ENCODE assay signal across 8 mouse cellular contexts in the genomic region with DNA sequence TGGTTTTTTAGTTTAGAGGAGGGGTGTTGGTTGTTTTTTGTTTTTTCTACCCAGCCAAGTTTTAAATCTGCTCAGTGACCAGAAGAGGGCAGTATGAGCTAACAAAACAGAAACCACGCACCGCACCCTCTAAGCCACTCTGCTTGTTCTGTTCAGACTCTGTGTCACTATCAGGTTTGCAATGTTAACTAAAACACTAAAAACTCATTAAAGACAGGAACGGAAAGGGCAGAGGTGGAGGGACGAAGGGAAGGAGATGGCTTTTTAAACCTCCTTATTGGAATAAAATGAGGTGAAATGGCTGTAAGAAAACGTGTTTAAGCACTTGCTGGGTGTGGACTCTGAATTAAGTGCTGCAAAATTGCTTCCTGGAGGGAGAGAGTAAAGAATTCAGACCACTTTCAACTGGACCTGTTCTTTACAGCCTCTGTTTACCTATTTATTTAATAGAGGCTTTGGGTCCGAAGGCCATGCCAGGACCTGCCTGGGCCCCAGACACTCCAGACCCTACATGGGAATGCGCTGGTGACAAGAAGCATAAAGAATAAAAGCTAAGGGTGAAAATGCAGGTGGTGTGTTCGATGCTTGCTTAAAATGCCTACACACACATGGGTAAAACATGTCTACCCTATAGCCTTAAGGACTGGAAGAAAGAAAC.
DNase-seq lines count a peak whose midpoint lies in the region; ATAC-seq lines count a peak whose summit lies in the region.

No protein-coding gene starts in this region.

- no peaks in the 10 kb centered on the region for H3K9me3 ChIP-seq in hindbrain, embryonic 14.5 days (ENCODE audit: control insufficient read depth, low read length)

- no peaks in the 10 kb centered on the region for H3K36me3 ChIP-seq in hindbrain, embryonic 14.5 days (replicated peaks; ENCODE audit: control insufficient read depth, insufficient read depth)

- 37% methylated on average over 8 of the region's 8 CpGs for WGBS in hindbrain, embryonic 14.5 days

- H3K4me1 ChIP-seq in hindbrain, embryonic 14.5 days (replicated peaks; ENCODE audit: control insufficient read depth, insufficient read depth, low read length) = no peaks in the 10 kb centered on the region

- peak; percentile 33 for DNase-seq in kidney, adult 18-20 months
- DNase-seq in kidney, adult 11 months = no peak
- DNase-seq in brain, adult 2 months (ENCODE audit: low read depth, low spot score) = peak; percentile 82
- DNase-seq in fibroblast of lung, adult 2 months (ENCODE audit: low read depth) = peak; percentile 36
- DNase-seq in hindbrain, embryonic 14.5 days (ENCODE audit: low spot score) = peak; percentile 77
- peak; percentile 12 to 67 for DNase-seq in layer of hippocampus, postnatal 14 days (ENCODE audit: low spot score in 2 of 2)
- peak; percentile 65 for DNase-seq in mesoderm, embryonic 11.5 days (ENCODE audit: low read depth, low spot score)
- peak; percentile 26 for DNase-seq in right cerebral cortex, postnatal 4 days

- H3K4me3 ChIP-seq in hindbrain, embryonic 14.5 days (replicated peaks; ENCODE audit: low read length) = no peak overlapping the region

- H3K9ac ChIP-seq in hindbrain, embryonic 14.5 days = no peak overlapping the region

- H3K27ac ChIP-seq in hindbrain, embryonic 14.5 days = no peak overlapping the region

- peak; percentile 77; the same call in 1 of the 2 replicates for ATAC-seq in hindbrain, embryonic 14.5 days (ENCODE audit: low FRiP score)

- H3K27me3 ChIP-seq in hindbrain, embryonic 14.5 days (ENCODE audit: control insufficient read depth, insufficient read depth, low read length) = peaks cover 5% of the 10 kb centered on the region; the same call in 1 of the 2 replicates

- H3K4me2 ChIP-seq in hindbrain, embryonic 14.5 days (replicated peaks) = no peak overlapping the region
